Mouse (Mus musculus) mouse embryonic stem cell (cell line): ENCODE results near the gene Gdpd4.

Experiments used
- in situ Hi-C, 2 experiments: fragments of 300-500 bp; cut with MboI; formaldehyde crosslinking; loops; 1 replicate in 1 of 2; 3 replicates in 1 of 2; pipeline ENCODE4 v1.14.3; 2019 to 2020; ENCODE audit warnings: low sequenced_read_pairs in 2 of 2, low pct_unique_long_range_greater_than_20kb in 1 of 2, mixed read lengths in 1 of 2; ENCODE audit not compliant: unreplicated experiment in 1 of 2

Gene Gdpd4

DNA sequence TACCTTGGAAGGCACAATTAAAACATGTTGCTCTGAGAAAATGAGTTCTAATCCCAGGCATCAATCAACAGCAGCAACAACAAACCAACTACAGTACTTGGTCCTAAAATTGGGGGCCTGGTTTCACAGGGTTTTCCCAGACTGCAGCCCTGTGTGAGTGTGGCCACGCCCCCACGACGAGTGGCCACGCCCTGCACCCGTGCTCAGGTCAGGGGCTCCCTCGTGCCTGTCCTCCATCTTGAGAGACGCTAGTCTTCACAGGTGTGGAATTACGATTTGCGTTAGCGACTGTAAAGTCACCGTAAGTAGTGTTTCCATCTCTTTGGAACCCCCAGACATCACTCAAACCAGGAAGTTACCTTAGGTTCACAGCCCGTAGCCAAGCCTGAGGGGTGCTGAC is at the start of gene Gdpd4:
Gene Gdpd4 (plus strand): TSS at position 214 of the 400 bp plus-strand sequence.
- in situ Hi-C loops, result no loop called here

DNA sequence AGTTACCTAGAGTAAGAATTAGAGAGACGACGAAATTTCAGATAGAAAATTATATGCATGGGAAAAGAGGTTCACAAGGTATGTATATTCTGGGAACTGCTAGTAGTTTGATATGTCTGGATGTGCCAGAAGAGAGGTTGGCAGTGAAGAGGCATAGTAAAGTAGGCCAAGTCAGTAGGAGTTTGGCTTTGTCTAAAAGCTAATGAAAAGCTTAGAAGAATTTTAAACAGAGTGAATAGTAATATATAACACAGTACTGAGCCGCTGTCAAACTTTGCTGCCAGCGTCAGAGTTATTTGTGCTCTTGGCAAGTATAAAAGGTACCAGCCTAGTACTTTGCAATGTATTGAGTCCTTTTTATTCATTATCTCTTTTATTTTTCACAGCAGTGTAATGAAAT is 47.4 kb upstream of the Gdpd4 start:
- in situ Hi-C loops, result no loop called here

DNA sequence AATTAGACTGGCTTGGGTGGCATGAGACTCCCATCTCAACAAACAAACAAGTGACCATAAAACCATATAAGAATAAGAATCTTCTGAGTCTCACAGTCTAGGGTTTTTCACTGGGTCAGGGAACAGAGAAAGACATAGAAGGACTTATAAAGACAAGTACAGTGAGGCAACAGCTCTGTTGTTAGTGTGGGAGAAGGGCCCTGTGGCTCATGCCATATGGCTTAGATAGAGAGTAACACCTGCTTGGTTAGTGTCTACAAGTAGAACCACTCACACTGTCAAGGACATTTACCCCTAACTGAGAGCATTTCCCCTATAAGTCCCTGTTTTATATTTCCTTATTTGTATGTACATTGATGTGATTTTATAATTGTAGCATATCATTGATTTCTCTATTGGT is 46.4 kb upstream of the Gdpd4 start:
- in situ Hi-C loops, result no loop called here

DNA sequence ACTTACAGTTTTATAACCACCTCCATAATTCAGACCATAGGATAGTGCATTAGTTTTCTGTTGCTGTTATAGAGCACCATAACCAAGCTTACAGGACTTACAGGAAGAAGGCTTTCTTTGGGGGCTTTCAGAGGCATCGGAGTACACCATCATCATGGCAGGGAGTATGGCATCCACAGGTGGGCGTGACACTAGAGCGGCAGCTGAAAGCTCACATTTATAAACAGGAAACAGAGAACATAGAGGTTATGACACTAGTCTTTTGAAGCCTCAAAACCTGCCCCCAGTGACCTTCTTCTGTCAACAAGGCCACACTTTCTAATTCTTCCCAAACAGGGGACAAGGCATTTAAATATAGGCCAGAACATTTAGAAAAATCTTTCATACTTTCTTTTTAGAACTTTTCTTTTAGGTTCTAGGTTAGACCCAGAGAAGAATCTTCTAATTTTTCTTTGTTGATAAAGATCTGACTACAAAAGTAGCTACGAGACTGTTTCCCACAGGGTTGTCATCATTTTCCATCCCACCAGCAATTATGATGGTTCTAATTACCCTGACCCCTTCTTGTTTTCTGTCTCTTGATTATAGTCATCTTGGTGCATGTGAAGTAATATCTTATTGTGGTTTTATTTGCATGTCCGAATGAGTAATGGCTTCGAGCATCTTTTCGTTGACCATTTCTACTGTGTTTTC is 41.8 kb upstream of the Gdpd4 start:
- in situ Hi-C loops, result no loop called here

DNA sequence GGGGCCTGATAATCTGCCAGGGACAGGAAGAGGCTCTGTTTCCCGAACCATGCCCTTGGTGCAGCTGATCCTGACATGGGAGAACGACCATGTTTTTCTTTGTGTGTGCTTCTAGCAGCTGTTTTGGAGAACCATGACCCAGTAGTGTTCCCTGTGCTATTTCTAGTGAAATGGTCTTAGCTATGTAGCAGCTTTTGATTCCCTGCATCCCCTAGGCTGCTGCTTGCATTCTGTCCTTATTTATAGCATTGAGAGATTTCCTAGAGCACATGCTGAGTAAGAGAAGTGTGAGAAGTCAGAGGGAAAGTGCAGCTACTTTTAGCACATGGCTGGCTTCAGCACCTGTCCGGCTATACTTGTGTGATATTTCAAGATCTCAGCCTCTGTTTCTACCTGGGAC is 8.1 kb upstream of the Gdpd4 start:
- in situ Hi-C loops, result no loop called here

DNA sequence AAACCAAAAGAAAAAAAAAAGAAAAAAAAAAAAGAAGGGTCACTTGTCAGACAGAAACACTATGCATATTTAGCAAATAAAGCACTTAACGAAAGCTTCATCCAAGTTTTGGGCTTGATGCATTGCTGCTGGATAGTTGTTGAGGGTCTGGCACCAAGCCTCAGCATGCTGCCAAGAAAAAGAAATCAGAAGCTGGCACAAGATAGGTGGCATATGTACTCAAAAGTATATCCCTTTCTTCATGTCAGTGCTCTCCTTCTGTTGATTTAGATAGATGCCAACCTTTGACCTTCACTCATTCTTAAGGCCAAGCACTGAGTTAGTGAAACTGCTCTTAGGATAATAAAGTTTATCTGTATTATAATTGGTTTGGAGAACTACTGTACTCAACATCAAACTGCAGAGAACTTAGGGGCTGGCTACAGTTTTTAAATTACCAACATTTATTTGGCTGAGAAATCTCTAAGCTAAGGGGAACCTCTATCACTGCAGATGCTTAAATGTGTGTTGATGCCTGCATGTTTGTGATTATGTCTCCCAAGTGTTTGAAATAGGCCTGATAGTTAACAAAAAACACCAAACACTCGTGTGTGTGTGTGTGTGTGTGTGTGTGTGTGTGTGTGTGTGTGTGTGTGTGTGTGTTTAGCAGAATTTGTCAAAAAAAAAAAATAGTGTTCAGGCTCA is 4.8 kb upstream of the Gdpd4 start:
- in situ Hi-C loops, result no loop called here

DNA sequence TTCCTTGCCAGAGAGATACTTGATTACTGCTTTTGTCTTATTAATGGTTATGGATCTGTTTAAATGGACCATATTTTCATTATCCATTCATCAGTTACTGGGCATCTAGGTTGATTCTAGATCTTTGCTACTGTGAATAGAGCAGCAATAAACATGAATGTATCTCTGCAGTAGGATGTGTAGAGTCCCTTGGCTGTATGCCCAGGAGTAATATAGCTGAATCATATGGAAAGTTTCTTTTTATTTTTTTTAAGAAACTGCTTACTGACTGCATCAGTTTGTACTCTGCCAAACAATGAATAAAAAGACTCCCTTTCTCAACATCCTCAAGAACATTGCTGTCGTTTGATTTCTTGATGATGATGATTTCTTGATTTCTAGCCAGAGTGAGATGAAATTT is 6.1 kb downstream of the Gdpd4 start:
- in situ Hi-C loops, result no loop called here

DNA sequence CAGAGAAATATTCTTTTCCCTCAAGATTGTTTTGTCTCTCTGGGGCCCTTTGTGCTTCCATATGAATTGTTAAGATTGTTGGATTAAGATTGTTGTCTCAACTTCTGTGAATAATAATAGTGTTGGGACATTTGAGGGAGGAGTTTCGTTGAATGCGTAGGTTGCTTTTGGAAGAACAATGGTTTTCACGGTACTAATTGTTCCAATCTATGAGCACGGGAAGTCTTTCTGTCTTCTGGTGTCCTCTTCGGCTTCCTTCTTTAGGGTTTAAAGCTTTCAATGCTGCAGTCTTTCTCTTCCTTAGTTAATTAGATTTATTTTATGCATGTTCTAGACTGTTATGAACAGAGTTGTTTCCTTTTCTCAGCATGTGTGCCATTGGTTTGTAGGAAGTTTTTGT is 7.2 kb downstream of the Gdpd4 start:
- in situ Hi-C loops, result no loop called here

DNA sequence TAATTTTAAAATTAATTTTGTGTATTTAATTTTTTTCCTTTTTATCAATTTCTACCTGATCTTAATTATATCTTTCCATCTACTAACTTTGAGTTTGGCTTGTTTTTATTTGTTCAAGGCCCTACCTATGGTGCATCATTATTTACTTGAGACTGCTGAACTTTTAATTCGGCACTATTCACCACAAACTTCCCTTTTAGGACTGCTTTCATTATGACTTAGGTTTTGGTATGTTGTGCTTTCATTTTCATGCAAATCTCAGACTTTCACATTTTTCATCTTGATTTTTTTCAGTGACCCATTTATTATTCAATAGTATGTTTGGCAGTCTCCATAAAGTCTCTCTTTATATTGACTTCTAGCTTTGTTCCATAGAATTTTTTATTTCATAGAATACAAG is 24.7 kb downstream of the Gdpd4 start:
- in situ Hi-C loops, result no loop called here

DNA sequence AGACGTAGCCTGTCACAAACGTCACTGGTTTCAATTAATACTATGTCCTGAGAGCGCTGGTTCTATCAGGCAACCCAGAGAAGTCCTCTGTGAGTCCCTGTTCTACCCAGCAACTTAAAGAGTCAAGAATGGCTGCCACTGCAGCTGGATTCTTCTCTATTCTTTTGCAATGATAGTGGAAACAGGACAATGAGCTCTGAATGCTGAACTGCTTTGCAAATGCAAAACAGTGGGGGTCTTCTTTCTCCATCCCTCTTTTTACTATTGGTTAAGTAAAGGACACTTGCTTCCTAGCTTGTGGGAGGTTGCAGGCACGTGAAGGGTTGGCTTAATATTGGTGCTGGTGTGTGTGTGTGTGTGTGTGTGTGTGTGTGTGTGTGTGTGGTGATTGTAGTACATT is 52.7 kb downstream of the Gdpd4 start:
- in situ Hi-C loops, result no loop called here

DNA sequence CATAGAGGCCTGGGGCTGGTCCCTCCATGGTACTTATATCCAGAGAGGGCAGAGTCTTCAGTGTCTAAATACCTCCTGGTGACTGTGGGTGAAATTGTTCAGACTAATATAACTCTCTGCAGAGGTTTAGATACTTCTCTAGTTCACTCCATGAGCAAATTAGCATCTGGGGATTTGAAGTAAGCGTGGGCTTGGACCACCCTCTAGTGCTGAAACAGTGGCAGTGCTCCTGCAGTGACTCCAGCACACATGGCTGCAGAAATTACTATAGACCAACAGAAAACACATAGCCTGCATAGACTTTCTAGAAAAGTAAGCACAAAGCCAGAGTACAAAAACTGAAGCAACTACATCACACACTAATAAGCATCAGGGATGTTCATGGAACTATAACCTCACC is 57.7 kb downstream of the Gdpd4 start:
- in situ Hi-C loops, result no loop called here

DNA sequence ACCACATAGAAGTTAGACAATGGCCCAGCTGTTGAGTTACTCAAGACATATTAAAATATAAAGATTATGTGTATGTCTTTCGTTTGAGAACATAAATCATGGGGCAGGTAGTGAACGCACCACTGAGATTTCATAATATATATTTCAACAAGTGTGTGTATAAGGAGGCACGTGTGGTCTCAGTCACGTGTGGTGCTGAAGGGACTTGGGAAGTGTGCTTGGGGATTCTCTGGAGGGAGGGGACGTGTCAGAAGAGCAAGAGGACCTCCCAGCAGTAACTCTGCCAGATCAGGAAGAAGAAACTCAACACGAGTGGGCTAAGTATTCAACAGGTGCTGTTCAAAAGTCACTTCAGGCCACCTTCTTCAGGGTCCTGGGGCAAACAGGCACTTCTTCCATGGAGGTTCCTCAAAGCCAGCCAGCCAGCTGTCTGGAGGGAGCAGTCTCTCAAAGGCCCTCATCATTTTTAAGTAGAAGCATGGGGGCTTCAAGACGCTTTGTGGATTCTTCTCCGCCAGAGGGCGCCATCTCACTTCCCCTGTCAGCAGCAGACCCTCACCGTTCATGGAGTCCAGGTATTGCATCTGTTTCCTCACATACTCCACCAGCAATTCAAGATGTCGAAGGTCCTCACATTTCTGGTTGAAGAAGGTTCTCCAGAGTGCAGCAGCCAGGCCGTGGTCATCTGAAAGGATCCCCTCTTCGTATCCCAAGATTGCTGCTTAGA is 64.5 kb downstream of the Gdpd4 start:
- in situ Hi-C loops, result loop anchor here (5.0 to 10.0 kb wide), 4 partner anchors 61 to 239 kb away; partner anchors contain the start of gene Myo7a (in 1 of the 2)

DNA sequence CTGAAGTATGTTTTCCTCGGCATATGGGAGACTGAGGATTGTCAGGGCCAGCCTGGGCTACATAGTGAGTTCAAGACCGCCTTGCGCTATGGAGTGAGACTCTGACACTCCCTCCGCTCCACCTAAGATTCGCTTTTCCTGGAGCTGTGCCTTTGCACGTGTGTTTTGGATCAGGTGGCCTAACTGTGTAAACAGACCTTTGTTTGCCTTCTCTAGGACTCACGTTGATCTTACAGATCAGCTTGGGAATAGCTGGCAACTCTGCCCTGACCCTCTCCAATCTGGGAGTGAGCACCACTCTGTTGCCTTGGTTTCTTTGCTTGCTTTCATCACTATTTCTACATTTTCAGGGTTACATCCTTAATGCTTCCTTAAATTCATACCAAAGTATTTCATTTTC is 82.9 kb downstream of the Gdpd4 start:
- in situ Hi-C loops, result no loop called here

DNA sequence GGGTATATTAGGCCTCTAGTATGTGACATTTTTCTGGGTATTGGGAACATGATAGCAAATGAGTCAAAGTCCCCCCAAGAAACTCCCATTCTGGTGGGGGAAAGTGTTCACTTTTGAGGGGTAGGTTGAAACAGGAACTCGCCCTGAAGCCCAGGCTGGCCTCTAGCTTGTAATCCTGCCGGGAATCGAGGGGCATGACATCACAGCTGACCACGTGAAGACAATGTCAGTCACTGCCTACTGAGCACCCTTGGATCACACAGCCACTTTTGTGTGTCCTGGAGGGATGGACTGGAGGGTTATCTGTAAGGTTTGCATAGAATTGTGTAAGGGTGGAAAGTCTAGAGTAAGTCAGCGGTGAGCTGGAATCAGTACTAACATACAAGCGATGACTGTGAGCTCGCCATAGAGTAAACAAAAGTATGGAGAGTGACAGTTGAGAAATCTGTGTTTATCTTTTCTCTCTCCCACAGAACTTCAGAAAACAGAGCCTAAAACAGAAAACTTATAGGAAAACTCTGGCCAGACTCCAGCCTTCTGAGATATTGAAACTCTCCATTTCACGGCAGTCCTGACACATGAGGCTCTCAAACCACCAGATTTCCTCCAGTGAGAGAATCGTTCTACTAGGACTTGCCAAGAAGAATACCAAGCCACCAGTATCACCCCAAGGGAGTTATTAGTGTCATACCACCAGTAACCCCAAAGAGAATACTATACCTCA is 128.5 kb downstream of the Gdpd4 start:
- in situ Hi-C loops, result loop anchor here in 1 of 2 experiments (10.0 kb wide), 1 partner anchor 63 kb away; no protein-coding TSS in a partner anchor

DNA sequence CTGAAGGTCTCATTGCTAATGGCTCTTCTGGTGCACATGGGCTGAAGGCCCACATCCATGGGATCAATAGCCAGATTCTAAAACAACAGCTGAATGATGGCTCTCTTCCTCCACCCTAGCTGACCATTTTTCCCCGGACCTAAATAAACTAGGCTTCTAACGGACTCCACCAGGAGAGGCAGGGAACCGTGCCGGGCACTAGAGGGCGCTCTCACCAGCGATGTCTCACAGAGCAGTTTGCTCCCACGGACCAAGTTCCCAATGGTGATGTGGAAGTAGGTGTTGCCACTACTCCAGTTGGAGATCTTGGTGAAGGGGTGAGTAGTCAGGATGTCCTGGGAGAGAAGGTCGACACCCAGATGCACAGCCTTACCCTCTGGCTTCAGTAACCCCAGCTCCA is 132.2 kb downstream of the Gdpd4 start:
- in situ Hi-C loops, result no loop called here

DNA sequence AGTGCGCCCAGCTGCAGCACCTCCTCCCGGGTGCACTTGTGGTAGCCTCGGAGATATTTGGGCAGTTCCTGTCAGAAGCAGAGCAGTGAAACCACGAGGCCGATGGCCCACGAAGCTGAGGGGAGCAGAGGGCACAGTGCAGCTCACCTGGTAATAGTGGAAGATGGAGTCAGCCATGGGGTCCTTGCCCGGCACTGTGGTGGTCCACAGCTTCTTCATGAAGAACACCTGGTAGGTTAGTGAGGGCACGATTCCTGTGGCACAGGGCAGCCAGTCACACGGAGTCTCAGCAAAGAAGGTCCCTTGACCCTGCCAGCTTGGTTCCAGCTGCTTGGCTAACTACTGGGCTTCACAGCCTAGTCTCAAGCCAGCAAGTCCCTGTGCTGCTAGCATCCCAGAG is 134.7 kb downstream of the Gdpd4 start:
- in situ Hi-C loops, result no loop called here

DNA sequence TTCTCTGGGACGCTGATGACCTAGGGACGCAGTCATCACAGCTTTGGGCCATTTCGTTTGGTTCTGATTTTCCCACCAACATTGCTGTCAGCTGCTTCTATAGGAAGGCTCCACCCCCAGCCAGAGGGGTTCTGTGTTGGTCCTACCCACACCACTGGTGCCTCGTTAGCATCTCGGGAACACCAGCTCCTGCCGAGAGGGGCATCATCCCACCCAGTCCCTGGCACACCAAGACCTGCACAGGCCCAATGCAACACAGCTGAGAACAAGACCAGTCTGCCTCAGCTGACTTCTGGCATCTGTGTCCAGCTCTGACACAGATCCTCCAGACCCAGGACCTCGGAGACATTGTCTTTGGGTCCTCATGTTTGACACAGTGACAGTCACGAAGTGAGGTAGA is 135.2 kb downstream of the Gdpd4 start:
- in situ Hi-C loops, result no loop called here

DNA sequence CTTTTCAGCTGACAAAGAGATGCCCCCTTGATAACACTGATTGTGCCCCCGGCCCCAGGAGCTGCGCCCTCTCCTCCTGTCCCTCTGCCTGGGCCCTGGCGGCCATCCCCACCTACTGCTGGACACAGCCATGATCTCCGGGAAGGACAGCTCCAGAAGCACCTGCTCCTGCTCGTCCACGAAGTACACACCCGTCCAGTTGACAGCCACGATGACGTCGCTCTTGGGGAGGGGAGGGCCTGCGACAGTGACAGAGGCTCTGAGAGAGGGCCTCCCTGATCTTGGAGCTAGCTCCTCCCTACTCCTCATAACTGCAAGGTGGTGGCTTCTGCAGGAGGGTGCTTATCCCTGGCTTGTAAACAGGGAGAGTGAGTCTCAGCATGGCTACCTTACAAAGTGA is 146.5 kb downstream of the Gdpd4 start:
- in situ Hi-C loops, result no loop called here

DNA sequence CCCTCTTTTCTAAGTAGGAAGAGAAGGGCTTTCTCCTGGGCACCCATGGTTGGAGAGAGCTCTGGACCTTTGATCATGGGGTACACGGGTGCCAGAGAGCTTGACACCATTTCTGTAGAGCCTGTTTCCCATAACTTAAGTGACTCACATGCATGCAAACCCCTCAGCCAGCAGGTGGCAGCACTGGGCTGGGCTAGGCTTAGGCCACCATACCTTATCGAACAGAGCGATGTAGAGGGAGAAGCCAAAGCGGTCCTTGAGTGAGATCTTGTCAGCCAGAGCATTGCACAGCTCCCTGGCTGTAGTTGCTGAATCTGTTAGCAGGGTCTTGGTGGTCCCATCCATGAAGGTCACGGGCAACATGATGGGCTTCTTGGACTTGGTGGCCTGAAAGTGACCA is 151.9 kb downstream of the Gdpd4 start:
- in situ Hi-C loops, result loop anchor here in 1 of 2 experiments (5.0 kb wide), 1 partner anchor 46 kb away; the partner anchor contains the start of gene Myo7a
